Mouse (Mus musculus): ENCODE measurements around the gene Elovl3. TPM values are rescaled to one million over a fixed set of nuclear protein-coding genes. Genes with fewer than 3 reads are reported as not detected.

Elovl3 gene
- total RNA-seq, 2 experiments from 2014 or later: 0.26 TPM; not detected in 1

Other genes with a start within 250 kb of the Elovl3 start
- 10 to 100 TPM; 11.9 to 12.6 TPM for gene Armh3, start 133.4 kb upstream of the Elovl3 start, total RNA-seq (2021)
- 1 to 10 TPM; 3.6 to 3.9 TPM for gene Hps6, start 128.4 kb upstream of the Elovl3 start, total RNA-seq (2021)
- 10 to 100 TPM; 14.9 to 15.1 TPM for gene Pprc1, start 87.0 kb upstream of the Elovl3 start, total RNA-seq (2021)
- 10 to 100 TPM; 15.5 to 15.8 TPM for gene Ldb1, start 86.7 kb upstream of the Elovl3 start, total RNA-seq (2021)
- 10 to 100 TPM; 22.4 to 24.7 TPM for gene Nolc1, start 56.0 kb upstream of the Elovl3 start, total RNA-seq (2021)
- 10 to 100 TPM in 1 of 2 experiments, 1 to 10 TPM in 1; 4.4 to 10.7 TPM for gene Pitx3, start 16.4 kb downstream of the Elovl3 start, total RNA-seq (2021)
- 10 to 100 TPM; 45.6 to 47.6 TPM for gene Gbf1, start 20.6 kb downstream of the Elovl3 start, total RNA-seq (2021)
- gene Nfkb2, start 172.4 kb downstream of the Elovl3 start, total RNA-seq (2021): 10 to 100 TPM in 1 of 2 experiments, 1 to 10 TPM in 1; 7.7 to 10.9 TPM
- under 1 TPM; 0.09 to 0.11 TPM for gene Psd, start 195.3 kb downstream of the Elovl3 start, total RNA-seq (2021)
- 1 to 10 TPM; 3.5 to 3.9 TPM for gene Fbxl15, start 196.3 kb downstream of the Elovl3 start, total RNA-seq (2021)
- gene Cuedc2, start 206.8 kb downstream of the Elovl3 start, total RNA-seq (2021): 10 to 100 TPM; 59.8 to 65.7 TPM
- gene Mfsd13a, start 209.2 kb downstream of the Elovl3 start, total RNA-seq (2021): 1 to 10 TPM; 1.6 to 1.9 TPM
- gene 2310034G01Rik, start 218.4 kb downstream of the Elovl3 start, total RNA-seq (2021): under 1 TPM; 0.27 to 0.43 TPM